Mouse (Mus musculus): Measurements from ENCODE around the gene Galnt10.

The Galnt10 gene

DNA sequence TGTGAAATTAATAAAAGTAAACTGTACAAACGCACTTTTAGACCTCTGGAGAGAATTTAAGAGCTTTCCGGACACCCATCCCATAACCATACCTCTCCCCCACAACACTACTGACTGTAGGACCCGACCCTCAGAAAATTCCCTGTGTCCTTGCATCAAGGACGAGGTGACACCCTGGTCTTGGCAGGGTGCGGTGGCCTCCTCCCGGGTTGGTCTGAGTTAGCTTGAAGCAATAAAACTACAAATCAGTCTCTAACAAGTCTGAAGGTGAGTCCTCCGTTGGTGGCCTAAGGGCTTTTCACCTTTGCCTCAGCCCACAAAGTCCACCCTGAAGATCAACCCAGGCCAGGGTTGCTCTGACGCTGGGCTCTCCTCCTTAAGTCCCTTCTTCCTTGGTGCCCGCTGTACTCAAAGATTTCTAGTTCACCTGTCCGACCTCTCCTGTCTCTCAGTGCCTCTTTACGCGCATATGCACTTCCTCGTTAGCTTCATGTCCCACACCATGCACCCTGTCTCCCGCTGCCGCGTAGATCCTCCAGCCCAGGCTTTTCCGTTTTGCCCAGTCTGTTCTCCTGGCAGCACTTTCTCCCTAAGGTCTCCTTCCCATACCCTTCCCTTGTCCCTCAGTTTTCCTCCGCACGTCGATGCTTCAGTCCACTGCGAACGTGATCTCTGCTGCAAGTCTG is 155.2 kb downstream of the Galnt10 start:
- in situ Hi-C loops (cut with MboI; ENCODE audit: low pct_unique_long_range_greater_than_20kb in 1 of 2, low sequenced_read_pairs in 2 of 2, unreplicated experiment in 1 of 2) = no loop called here

GRCm38 (mm10) chr11:57800971-57801765 is 155.9 kb downstream of the Galnt10 start, which contains the start of gene Sap30l:
Gene Sap30l, plus strand, starts transcription at chr11:57801637.
- in situ Hi-C loops (cut with MboI; ENCODE audit: low pct_unique_long_range_greater_than_20kb in 1 of 2, low sequenced_read_pairs in 2 of 2, unreplicated experiment in 1 of 2) = no loop called here

DNA sequence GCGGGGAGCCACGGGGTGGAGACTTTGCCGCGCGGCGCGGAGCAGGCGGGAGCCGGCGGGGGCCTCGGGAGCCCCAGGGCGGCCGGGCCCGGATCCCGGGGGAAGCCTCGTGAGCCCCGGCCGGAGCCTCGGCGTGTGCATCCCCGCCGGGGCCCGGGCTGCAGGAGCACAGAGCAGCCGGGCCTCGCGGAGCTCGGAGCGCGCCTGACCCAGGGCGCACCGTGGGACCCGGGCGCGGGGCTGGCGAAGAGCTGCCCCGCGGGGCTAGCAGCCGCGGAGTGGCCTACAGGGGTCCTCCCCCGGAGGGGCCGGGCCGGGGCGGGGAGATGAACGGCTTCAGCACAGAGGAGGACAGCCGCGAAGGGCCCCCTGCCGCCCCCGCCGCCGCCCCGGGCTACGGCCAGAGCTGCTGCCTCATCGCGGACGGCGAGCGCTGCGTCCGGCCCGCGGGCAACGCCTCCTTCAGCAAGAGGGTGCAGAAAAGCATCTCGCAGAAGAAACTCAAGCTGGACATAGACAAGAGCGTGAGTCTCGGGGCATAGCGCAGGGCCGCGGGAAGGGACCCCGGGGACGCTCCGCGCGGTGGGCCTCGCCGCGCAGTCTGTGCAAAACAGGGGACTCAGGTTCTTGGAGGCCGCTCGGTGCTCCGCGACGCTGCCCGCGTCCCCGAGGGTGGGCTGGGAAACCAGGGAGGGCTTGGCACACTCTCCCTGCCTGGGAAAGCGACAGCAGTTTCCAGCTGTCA is 156.7 kb downstream of the Galnt10 start:
- in situ Hi-C loops (cut with MboI; ENCODE audit: low pct_unique_long_range_greater_than_20kb in 1 of 2, low sequenced_read_pairs in 2 of 2, unreplicated experiment in 1 of 2) = no loop called here

- in situ Hi-C loops (cut with MboI; ENCODE audit: low pct_unique_long_range_greater_than_20kb in 1 of 2, low sequenced_read_pairs in 2 of 2, unreplicated experiment in 1 of 2) = no loop called here
Observed at GRCm38 (mm10) chr11:57802511-57802870, 157.2 kb downstream of the Galnt10 start.

DNA sequence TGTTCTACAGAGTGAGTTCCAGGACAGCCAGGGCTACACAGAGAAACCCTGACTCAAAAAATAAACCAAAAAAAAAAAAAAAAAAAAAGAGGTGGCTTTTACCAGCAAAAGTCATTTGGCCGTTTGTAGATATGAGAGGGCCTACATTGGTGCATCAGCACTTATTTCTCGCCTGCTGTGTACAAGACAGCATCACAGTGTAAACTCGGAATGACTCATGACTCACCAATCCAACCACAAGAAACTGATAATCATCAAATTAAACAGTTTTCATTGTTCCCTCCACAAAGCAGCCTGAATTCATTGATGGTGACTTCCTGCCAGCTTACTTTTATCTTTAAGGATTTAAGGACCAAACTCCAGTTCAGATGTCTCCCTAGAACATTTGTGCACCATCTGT is 159.8 kb downstream of the Galnt10 start:
- in situ Hi-C loops (cut with MboI; ENCODE audit: low pct_unique_long_range_greater_than_20kb in 1 of 2, low sequenced_read_pairs in 2 of 2, unreplicated experiment in 1 of 2) = no loop called here

GRCm38 (mm10) chr11:57809017-57809731 is 163.9 kb downstream of the Galnt10 start:
- in situ Hi-C loops (cut with MboI; ENCODE audit: low pct_unique_long_range_greater_than_20kb in 1 of 2, low sequenced_read_pairs in 2 of 2, unreplicated experiment in 1 of 2) = no loop called here

DNA sequence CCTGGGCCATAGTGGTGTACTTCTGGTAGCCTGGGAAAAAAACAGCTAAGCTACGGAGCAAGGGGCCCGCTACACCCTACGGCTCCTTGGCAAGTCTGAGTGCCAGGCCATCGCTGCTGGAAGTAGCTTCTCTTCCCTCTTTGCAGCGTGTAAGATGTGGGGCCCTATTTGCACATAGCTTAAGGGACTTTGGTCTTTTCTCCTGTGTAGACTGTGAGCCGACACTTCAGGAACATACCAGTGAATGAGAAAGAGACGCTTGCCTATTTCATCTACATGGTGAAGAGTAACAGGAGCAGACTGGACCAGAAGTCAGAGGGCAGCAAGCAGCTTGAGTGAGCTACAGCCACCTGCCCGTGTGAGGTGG is 164.5 kb downstream of the Galnt10 start:
- in situ Hi-C loops (cut with MboI; ENCODE audit: low pct_unique_long_range_greater_than_20kb in 1 of 2, low sequenced_read_pairs in 2 of 2, unreplicated experiment in 1 of 2) = no loop called here

DNA sequence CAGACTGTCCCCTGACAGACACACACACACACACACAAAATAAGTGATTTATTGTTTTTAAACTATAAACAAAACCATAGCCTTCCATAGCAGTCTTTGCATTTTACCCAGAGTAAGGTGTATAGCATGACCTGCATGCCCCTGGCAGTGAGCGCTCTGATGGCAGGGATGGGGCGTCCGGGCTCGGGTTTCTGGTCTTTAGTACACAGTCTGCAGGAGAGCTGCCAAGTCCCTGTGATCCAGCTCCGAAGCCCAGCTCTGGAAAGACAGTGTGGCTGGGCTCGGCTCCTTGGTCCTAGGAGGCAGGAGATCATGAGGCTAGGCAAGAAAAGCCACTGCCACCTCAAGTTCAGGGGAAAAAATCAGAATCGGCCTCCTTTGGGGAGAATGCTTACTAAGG is 165.8 kb downstream of the Galnt10 start:
- in situ Hi-C loops (cut with MboI; ENCODE audit: low pct_unique_long_range_greater_than_20kb in 1 of 2, low sequenced_read_pairs in 2 of 2, unreplicated experiment in 1 of 2) = no loop called here

DNA sequence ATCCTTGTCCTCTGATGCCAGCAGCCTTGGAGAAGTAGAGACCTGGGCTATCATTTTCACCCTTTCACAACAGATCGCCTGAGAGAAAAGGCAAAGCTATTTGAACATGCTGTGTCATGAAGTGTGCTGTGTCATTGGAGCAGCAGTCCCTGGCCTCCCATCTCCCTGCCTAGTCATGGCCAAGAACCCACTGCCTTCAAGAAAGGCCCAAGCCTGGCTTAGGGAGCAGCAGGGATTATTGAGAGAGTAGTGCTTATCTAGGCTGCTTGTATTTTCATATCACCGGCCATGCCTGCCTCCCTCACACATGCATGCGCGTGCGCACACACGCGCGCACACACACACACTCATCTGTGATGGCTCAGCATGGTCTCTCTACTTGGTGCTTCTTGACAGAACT is 167.0 kb downstream of the Galnt10 start:
- in situ Hi-C loops (cut with MboI; ENCODE audit: low pct_unique_long_range_greater_than_20kb in 1 of 2, low sequenced_read_pairs in 2 of 2, unreplicated experiment in 1 of 2) = no loop called here

- in situ Hi-C loops (cut with MboI; ENCODE audit: low pct_unique_long_range_greater_than_20kb in 1 of 2, low sequenced_read_pairs in 2 of 2, unreplicated experiment in 1 of 2) = no loop called here
Observed at GRCm38 (mm10) chr11:57813641-57814040, 168.4 kb downstream of the Galnt10 start.

- in situ Hi-C loops (cut with MboI; ENCODE audit: low pct_unique_long_range_greater_than_20kb in 1 of 2, low sequenced_read_pairs in 2 of 2, unreplicated experiment in 1 of 2) = no loop called here
Observed at GRCm38 (mm10) chr11:57818189-57818588, 172.9 kb downstream of the Galnt10 start.

- in situ Hi-C loops (cut with MboI; ENCODE audit: low pct_unique_long_range_greater_than_20kb in 1 of 2, low sequenced_read_pairs in 2 of 2, unreplicated experiment in 1 of 2) = loop anchor here (5.0 to 10.0 kb wide), 2 partner anchors 95 to 97 kb away; no protein-coding TSS in a partner anchor
Observed at GRCm38 (mm10) chr11:57819999-57820581, 174.8 kb downstream of the Galnt10 start.

DNA sequence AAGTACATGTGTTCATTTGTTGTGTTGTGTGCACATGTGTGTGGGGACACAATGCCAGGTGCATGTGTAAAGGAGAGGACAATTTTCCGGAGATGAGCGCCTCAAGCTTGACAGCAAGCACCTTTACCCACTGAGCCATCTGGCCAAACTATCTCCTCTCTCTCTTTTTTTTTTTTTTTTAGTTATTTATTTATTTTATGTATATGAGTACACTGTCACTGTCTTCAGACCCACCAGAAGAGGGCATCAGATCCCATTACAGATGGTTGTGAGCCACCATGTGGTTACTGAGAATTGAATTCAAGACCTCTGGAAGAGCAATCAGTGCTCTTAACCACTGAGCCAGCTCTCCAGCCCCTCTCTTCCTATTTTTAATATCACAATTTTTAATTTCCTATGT is 177.9 kb downstream of the Galnt10 start:
- in situ Hi-C loops (cut with MboI; ENCODE audit: low pct_unique_long_range_greater_than_20kb in 1 of 2, low sequenced_read_pairs in 2 of 2, unreplicated experiment in 1 of 2) = loop anchor here (5.0 to 10.0 kb wide), 2 partner anchors 92 to 94 kb away; no protein-coding TSS in a partner anchor

DNA sequence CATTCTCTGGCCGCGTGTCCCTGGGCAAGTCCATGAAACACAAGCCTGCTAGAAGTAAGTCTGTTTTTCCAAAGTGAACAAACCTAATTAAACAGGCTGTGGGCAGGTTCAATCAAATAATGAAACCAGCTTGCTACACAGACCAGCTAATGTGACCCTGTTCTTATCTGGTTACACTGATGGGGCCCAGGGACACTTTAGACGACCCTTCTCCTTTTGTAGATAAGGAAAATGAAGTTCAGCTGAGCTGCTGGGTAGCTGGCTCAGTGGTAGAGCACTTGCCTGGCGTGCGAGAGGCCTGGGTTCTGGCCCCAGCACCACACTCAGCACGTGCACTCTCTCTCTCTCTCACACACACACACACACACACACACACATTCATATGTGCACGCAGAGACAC is 178.5 kb downstream of the Galnt10 start:
- in situ Hi-C loops (cut with MboI; ENCODE audit: low pct_unique_long_range_greater_than_20kb in 1 of 2, low sequenced_read_pairs in 2 of 2, unreplicated experiment in 1 of 2) = loop anchor here (5.0 to 10.0 kb wide), 2 partner anchors 91 to 94 kb away; no protein-coding TSS in a partner anchor

- in situ Hi-C loops (cut with MboI; ENCODE audit: low pct_unique_long_range_greater_than_20kb in 1 of 2, low sequenced_read_pairs in 2 of 2, unreplicated experiment in 1 of 2) = loop anchor here in 1 of 2 experiments (10.0 kb wide), 1 partner anchor 90 kb away; no protein-coding TSS in a partner anchor
Observed at GRCm38 (mm10) chr11:57825234-57825633, 180.0 kb downstream of the Galnt10 start.

- in situ Hi-C loops (cut with MboI; ENCODE audit: low pct_unique_long_range_greater_than_20kb in 1 of 2, low sequenced_read_pairs in 2 of 2, unreplicated experiment in 1 of 2) = loop anchor here in 1 of 2 experiments (10.0 kb wide), 1 partner anchor 88 kb away; no protein-coding TSS in a partner anchor
Observed at GRCm38 (mm10) chr11:57827048-57827914, 182.0 kb downstream of the Galnt10 start.

- in situ Hi-C loops (cut with MboI; ENCODE audit: low pct_unique_long_range_greater_than_20kb in 1 of 2, low sequenced_read_pairs in 2 of 2, unreplicated experiment in 1 of 2) = loop anchor here in 1 of 2 experiments (10.0 kb wide), 1 partner anchor 87 kb away; no protein-coding TSS in a partner anchor
Observed at GRCm38 (mm10) chr11:57827915-57828545, 182.8 kb downstream of the Galnt10 start.

All from mouse embryonic stem cell (cell line).